Mouse (Mus musculus): ENCODE data around the gene Plekhg5. TPM values are rescaled to one million over a fixed set of nuclear protein-coding genes. Genes with fewer than 3 reads are reported as not detected.

The Plekhg5 gene
- total RNA-seq, 1 experiment from 2014 or later = 15.6 TPM

DNA sequence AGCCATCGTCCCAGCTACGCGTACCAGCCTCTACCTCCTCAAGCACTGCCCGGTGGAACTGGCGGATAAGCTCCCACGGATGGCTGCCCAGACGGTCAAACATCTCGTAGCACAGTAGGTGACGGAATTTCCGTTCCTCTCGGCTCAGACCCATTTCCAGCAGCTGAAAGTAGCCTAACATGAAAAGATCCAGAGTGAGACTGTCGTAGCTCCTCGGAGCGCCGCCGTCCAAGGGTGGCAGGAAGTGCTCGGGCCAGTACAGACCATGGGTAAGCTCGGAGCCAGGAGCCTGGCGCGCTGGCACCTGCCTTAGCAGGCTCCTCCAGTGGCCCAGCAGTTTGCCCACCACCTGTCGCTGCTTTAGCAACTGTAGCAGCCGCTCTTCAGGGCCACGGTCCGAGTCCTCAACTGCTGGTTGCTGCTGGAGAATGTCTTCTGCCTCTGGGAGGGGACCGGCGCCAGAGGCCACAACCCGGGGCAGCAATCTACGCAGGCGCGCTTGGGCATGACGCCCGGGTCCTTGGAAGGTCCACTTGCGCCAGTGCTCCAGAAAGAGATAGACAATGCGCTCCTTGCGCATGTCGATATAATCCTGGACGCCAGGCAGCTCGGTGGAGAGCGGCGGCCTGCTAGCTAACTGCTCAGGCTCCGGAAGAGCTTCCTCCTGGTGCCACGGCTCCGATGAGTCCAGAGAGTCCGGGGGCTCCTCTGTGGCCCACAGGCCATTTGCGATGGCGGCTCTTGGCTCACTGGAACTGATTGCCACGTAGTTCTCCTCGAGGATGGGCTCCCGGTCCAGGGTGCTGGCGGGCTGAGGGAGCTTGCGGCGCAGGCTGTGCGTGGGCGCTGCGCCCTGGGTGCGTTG is 53.1 kb downstream of the Plekhg5 start:
- peak; percentile 70 for DNase-seq

DNA sequence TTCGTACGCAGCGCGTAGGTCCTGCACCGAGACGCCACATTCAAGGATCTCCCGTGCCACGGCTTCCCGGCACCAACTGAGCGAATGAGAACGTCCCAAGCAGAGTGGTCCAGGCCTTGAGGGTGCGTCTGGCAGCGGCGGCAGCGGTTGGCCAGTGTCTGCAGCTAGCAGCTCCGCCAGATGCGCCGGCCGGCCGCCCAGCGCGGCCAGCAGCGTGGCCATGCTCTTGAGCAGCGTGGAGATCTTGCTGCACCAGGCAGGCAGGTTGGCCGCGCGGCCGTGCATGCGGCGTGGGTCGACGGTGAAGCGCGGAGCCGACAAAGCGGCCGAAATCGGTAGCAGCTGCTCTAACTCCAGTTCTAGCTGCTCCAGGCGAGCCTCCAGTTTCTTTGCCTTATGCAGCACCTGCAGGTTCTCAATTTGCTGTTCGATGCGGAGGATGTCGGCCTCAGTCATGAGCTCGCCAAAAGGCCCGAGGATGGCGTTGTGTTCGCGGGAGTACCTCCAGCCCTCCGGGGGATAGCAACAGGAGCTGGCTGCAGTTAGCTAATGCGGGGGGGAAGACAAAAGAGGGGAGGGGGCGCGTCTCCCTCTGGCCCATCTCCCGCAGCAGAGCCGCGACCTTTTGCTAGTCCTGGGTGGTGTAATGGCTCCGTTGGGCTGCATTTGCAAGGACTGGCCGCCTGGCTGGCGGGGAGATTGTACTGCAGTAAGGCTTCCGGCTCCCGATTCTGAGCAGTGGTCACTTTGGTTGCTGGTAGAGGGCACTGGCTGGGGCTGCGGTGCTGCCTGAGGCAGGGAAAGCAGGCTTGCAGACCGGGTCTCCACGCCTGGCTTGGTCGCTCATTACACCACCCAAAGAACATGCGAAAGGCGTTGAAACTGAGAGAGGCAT is 54.0 kb downstream of the Plekhg5 start:
- no peak for DNase-seq

DNA sequence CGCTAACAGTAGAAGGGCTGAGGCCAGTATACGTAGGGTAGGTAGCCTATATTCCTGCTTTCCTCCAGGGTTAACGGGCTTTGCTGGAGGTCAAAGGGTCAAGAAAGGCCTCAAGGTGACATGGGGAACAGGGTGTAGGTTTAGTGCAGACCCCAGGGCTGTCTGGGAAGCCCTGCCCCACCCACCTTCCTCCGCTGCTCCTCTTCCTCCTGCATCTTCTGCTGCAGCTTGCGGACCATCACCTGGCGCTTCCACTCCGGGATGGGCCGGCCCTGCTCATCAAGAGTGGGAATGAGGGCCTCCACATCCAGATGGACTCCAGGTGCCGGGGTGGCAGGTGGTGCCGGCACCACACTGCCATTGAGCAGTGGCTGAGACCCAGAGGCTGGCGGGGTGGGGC is 55.6 kb downstream of the Plekhg5 start:
- no peak for DNase-seq

DNA sequence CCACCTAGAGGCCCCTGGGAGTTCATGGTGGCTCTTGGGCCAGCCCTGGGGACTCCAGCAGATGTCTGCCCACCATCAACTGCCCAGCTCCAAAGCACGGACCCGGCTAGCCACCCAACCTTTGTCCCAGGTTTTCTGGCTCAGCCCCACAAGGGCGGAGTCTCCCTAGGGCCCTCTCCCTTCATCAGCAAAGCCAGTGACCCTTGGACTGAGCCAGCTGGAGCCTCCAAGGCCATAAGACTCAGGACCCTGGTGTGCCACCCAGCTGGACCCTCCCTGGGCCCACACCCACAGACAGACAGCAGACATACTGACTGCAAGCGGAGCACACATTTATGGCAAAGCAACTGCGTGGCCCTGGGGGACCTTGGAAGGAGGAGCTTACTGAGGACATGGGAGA is 56.5 kb downstream of the Plekhg5 start:
- no peak for DNase-seq

DNA sequence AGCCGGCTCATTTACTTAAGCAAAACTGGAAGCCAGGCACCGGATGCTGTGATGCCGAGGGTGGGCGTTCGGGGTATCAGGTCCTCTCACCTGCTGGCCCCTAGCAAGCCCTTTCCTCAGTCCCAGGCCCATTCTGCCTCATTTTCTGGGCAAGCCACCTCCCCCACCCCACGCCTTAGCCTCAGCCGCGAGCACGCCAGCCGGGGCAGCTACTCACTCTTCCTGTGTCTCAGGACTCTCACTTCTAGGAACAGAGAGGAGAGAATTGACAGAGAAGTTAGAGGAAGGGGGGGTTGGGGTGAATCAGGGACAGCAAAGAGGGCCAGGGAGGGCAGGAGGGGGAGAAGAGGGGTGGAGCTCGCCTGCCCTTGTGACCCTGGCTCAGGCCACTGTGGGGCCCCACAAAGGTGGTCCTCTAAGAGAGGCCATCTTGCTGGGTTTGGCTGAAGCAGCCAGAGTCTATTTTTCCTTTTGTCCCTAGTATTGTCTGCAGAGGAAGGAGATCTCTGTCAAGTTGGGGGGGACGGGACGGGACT is 57.2 kb downstream of the Plekhg5 start:
- no peak for DNase-seq

DNA sequence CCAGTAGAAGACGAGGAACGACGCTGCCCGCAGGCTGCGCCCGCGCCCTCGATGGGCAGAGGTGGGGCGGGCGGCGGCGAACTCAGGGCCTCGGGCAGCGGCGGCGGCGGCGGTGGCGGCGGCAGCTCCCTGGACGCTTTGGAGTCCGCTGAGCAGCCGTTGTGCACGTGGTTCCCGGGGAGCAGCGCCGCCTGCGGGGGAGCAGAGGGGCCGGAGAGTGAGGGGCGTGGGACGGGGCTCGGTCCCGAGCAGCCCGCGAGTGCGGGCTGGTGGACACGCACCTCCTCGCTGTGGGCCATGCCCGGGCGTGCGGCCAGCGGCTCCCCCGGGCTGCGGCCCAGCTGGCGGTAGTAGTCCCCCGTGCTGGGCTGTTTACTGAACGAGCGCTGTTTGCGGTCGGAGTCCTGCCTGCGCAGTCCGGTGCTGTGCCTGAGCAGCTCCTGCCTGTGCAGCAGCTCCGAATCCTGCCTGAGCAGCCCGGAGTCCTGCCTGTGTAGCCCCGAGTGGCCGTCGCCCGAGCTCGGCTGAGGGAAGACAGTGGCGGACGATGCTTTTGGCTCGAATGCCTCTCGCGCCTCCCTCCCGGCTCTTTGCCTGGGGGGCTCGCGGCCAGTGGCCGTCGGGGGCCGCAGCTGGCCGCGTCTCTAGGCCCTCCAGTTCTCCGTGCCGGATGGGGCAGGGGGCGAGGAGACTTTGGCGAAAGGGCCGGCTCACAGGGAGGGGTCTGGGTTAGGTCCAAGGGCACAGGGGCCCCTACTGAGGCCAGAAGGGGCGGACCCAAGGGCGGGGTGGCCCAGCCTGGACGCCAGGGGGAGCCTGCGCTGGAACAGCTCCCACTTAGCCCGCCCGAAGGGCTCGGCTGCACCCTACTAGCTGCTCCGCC is 58.7 kb downstream of the Plekhg5 start:
- DNase-seq = peak; percentile 58

DNA sequence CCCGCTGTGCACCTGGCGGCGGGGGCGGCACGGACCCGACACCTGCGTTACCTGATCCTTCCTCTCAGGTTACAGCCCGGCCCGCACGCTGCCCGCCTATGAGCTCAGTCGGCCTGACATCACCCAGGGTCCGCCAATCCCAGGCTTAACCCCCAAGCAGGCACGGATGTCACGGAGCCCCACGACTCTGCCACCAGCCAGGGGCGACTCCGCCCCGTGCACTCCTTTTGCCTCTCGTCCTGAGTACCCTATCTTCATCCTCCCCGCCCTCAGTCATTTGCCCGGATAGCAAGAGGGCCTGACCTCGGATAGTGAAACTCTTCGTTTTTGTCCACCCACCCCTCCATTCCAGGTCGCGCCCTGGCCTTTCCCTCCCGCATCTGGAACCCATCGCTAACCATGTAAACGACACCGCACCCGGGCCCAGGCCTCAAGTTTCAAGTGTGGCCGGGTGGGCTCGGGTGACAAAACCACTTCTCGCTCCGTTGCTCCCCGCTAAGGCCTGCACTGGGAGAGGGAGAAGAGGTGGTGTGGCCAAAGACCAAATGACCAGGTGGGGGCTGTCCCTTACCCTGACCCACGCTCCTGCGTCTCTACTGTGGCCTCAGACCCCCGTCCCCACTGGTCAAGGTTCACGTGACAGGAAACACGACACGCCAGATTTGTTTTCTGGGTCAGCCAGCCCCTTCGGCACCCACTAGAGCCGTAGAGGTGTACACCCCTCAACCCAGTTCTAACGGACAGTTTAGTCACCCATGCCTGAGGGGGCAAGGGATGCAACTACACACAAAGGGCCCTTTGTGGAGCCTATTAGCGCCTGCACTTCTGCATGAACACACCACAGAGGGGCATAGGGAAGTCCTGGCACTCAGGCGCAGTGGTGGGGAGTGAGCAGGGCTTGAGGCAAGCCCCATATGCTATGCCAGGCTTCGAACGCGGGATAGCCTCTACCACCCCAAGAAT is 59.8 kb downstream of the Plekhg5 start:
- DNase-seq = no peak

DNA sequence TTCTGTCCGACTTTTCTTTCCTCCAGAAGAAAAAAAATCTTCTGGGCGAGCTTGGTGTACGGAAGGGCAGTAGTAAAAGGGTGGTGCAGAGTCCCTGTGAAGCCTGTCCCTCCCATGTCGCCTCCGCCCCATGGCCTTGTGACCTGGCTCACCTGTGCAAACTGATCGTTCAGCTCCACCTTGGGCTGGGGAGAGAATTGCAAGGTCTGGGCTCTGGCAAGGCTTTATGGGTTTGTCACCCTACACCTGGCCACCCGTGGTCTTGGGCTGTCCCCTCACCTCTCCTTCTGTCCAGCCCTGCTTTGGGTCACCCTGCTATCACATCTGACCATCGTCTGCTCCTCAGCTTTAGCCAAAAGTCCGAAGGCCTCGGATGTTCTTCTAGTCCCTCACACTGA is 60.5 kb downstream of the Plekhg5 start:
- no peak for DNase-seq

DNA sequence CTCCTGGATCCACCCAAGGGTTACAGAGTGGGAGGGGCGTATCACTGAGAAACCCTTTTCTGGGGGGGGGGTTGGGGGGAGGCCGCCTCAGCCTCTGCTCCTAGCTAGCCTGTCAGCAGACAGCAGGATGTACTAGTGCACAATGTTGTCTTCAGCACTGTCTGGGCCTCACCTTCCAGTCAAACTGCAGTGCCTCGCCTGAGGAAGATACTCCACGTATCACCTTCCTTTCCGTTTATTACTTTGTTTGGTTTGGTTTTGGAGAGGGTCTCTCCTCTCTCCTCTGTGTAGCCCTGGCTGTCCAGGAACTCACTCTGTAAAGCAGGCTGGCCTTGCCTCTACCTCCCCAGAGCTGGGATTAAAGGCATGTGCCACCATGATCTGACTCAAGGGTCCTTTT is 60.9 kb downstream of the Plekhg5 start:
- DNase-seq = no peak

DNA sequence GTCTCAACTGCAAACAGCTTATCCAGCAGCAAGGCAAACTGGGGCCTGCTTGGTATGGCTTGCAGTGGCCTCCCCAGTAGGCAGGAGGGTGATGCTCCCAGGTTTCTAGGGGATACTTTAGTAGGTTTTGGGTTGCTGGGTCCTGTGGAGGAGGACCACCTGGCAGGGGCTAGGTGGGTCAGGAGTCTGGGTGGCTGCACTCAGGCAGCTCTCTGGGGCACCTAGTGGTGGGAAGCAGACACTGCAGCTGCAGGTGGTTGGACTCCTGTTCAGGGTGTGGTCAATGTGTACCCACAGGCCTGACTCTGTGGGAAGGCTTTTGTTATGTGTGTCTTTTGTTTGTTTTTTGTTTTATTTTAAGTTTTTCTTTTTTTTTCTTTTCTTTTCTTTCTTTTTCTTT is 62.2 kb downstream of the Plekhg5 start:
- peak; percentile 47 for DNase-seq

DNA sequence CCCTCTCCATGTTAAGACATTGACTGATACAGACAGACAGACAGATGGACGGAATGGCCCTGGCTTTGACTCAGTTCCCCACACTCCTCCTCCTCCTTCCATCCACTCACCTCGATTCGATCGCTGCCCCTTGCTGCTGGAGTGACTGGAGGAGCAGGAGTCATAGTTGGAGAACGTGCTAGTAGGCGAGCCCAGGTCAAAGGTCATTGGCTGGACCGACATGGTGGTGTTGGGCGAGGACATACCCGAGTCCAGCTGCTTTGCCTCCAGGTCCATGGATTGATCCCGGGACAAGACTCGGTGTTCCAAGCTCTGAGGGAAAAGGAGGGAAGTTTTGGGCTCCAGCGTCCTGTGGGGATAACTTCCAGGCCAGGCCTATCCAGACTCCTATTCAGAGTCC is 63.1 kb downstream of the Plekhg5 start:
- no peak for DNase-seq

DNA sequence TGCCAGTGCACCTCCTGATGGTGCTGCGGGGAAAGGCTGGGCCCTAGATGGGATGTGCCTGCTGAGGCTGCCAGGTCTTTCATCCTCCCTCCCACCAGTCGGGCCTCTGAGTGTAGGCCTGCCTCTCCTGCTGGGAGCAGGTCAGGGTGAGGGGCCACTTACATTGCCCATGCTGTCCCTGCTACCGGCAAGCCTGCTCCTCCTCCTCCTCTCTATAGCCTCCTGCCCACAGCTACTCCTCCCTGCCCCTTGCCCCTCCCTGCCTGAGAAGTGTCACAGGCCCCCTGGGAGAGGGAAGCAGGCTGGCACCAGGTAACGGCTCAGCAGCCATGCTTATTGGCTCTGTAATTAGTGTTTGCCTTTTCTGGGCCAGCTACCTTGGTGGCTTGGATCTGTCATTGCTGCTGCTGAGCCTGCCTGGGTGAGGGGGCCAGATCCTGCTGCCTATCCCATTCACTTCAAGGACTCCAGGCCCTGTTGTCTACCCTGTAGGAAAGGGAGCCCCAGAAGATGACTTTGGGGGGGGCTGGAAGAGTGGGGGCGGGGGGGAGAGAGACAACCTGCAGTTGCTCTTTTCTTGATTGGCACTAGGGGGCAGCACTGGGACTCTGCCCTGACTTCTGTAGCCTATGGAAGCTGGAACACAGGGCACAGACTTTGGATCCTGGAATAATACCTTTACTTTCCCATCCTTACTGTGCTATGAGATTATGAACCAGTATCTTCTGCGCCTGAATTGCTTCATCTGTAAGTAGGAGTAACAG is 64.0 kb downstream of the Plekhg5 start:
- no peak for DNase-seq

DNA sequence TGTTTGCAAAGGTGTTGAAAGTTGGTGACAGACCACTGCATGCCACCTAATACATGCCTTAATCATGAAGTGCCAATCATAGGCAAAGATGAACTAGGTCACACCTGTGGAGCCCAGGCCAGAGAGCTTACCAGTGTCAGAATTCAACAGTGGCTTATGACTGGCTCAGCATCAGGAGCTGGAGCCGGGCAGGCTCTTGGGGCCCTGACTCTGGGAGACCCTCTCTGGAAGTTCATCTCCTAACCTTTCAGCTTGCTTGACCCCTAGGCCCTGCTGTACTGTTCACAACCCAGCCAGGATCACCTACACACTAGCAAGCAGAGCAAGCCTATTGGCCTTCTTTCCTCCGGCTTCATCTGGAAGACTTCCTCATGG is 64.6 kb downstream of the Plekhg5 start:
- DNase-seq = no peak

DNA sequence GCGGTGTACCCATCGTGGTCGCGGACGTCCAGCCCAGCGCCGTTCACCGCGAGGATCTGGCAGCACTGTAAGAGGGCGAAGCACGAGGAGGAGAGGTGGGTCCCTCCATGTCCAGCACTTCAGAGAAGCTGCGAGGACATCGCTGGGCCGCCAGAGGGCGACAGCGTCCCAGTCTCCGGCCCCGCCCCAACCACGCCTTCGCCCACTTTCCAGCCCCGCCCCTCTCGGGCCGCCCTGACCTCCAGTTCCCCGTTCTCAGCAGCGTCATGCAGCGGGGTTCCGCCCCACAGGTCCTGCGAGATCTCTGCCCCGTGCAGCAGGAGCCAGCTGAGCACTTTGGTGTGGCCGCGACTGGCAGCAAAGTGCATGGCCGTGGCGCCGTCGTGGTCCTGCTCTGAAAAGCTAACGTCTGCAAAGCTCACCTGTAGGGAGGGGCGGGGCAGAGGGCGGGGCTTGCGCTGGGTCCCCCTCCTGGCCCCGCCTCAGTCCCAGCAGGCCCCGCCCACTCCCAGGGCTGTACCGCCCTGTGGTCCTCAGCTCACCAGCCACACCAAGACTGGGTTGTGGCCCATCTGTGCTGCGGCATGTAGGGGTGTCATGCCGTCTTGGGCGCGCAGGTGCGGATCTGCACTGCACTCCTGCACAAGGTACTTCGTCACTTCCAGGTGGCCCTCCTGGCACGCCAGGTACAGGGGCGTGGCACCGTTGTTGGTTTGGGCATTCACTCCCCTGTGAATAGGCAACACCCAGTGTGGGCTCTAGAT is 66.4 kb downstream of the Plekhg5 start:
- peak; percentile 90 for DNase-seq

DNA sequence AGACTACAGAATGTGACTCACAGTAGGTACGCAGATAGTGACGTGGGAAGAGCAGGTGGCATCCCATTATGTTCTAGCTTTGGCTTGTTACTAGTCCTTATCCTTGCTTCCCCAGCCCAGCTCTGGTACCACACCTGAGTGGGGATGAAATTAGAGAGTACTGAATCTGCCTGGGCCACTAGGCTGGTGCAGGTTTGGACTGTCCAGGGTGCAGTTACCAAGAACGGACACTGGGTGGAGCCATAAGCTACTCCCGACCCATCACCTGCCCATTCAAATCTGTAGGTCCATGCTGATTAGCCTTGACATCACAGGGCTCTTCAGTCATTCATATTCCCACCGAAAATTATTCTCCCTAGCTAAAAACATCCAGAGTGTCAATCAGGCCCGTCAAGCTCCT is 68.1 kb downstream of the Plekhg5 start:
- DNase-seq = peak; percentile 52

DNA sequence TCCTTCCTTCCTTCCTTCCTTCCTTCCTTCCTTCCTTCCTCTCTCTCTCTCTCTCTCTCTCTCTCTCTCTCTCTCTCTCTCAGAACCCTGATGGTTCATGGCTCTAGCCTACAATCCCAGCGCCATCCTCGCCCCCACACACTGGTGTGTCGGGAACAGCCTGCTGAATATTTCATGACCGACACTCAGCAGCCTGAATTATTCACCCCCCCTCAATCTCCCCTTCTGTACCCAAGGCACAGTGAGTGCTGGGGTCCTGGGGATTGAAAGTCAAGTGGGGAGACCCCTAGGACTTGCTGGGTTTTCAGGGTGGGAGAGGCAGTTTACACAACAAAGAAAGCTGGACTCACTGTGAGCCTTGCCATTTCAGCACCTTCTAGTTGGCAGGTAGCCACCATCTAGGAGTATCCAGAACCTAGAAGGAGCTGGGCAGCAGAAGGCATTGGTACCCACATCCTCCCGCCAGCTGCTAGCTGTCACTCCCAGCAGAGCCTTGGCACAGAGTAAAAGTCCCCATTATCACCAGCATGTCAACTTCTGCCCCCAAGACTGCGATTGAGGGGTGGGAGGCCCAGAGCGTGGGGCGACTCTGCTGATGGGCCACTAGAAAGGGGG is 69.3 kb downstream of the Plekhg5 start:
- DNase-seq = no peak

DNA sequence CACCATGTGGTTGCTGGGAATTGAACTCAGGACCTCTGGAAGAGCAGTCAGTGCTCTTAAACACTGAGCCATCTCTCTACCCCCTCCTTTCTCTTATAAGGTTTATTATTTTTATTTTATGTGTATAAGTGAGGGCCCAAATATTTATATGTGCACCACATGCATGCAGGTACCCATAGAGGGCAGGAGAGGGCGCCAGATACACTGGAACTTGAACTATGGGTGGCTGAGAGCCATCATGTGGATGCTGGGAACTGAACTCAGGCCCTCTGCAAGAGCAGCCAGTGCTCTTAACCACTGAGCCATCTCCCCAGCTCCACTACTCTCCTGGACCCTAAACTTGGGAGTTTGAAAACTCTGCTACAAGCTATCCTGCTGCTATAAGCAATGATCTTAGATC is 71.3 kb downstream of the Plekhg5 start:
- DNase-seq = no peak

DNA sequence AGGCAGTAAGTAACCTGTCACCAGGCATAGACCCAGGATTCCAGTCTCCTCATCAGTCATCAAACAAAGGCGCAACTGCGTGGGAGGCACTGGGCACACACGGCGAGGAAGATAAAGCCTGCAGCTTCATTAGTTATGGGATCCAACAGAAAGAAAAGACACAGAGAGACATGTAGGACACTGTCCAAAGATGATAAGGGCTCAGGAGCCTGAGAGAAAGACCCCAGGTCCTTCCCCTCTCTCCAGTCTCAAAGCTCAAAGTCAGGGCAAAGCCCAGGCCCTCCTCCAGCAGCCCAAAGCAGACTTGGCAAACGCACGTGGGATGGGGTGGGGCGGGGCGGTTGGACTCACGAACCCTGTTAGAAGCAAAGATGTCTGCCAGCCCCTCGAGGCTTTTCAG is 73.2 kb downstream of the Plekhg5 start:
- DNase-seq = no peak
